Mouse (Mus musculus): ENCODE results near the gene Ntng2.

- TF ChIP-seq POLR2A (IDR thresholded peaks at IDR 0.05; ENCODE audit: borderline replicate concordance, low read depth, low read length) (no peak), CTCF (IDR thresholded peaks at IDR 0.05; ENCODE audit: low read depth, low read length) (peak; percentile 87)
These were observed 58.0 kb downstream of the Ntng2 start for GRCm38 (mm10) chr2:29194547-29195463.
